Mouse (Mus musculus): Measurements from ENCODE around the gene Cd82. TPM values are rescaled to one million over a fixed set of nuclear protein-coding genes. Genes with fewer than 3 reads are reported as not detected.

The Cd82 gene
- polyA plus RNA-seq, 1 experiment from 2014 or later, result 20.0 TPM

DNA sequence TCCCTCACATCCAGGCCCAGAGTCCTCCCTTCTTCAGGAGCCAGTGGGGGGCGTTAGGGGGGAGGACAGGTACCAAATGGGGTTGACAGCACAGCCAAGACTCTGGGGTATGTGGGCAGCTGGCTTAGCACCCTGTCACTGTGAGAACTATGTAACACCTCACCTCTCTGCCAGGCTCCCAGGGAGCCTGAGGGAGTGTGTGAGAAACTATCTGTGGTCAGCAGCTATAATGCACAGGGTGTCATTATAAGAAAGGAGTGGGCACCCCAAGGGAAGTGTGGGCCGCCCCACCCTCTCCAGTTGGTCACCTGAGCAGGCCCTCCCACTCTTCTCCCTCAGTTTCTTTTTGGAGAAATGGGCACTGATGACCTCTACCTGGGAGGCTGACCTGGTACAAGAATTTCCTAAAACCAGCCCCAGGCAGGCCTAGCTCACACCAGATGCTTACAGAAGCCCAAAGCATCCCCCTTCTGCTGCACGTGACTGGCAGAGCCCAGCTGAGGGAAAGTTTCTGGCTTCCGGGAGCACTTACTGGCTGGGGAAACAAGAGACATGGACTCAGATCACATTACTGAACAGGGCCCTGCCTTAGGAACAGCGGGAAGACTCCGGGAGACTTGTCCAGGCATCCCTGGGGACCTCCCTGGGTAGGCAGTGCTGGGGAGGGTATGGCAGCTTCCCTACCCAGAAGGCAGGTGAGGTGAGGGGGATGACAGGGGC, 11.6 kb downstream of the Cd82 start:
- Histone ChIP-seq H3K9me3 (ENCODE audit: control insufficient read depth, low read length) (no peaks in the 10 kb centered on the region), H3K27ac (no peak overlapping the region), H3K4me3 (replicated peaks; ENCODE audit: low read length) (no peak overlapping the region), H3K36me3 (replicated peaks; ENCODE audit: control insufficient read depth, insufficient read depth) (no peaks in the 10 kb centered on the region), H3K27me3 (ENCODE audit: control insufficient read depth, insufficient read depth, low read length) (no peaks in the 10 kb centered on the region), H3K9ac (no peak overlapping the region), H3K4me2 (replicated peaks) (no peak overlapping the region), H3K4me1 (replicated peaks; ENCODE audit: control insufficient read depth, insufficient read depth, low read length) (no peaks in the 10 kb centered on the region)
- WGBS, result 59% methylated on average over 6 of the region's 6 CpGs
- DNase-seq (ENCODE audit: low spot score), result no peak
- ATAC-seq (ENCODE audit: low FRiP score), result no peak

DNA sequence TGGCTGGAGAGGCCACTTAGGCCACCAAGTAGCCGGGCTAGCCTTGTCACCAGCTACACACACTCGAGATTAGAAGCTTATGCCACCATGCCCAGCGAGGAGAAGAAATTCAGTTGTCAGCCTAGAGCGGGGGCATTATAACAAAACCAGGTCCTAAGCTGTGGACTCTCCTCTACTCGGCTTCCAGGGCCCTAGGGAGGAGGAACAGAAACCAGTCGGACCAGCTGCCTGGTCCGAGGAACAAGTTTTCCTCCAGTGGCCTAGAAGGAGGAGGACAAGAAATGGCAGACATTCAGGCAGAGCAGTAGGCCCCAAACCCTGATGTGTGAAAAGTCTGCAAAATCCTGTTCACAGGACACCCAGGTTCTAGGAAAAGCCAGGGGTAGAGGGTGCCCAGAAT, 12.2 kb downstream of the Cd82 start:
- Histone ChIP-seq H3K4me2 (replicated peaks) (no peak overlapping the region), H3K4me1 (replicated peaks; ENCODE audit: control insufficient read depth, insufficient read depth, low read length) (no peaks in the 10 kb centered on the region), H3K9me3 (ENCODE audit: control insufficient read depth, low read length) (no peaks in the 10 kb centered on the region), H3K9ac (no peak overlapping the region), H3K27me3 (ENCODE audit: control insufficient read depth, insufficient read depth, low read length) (no peaks in the 10 kb centered on the region), H3K36me3 (replicated peaks; ENCODE audit: control insufficient read depth, insufficient read depth) (no peaks in the 10 kb centered on the region), H3K27ac (no peak overlapping the region), H3K4me3 (replicated peaks; ENCODE audit: low read length) (no peak overlapping the region)
- no peak for DNase-seq (ENCODE audit: low spot score)
- WGBS, result 86% methylated on average over 7 of the region's 7 CpGs
- ATAC-seq (ENCODE audit: low FRiP score), result no peak

DNA sequence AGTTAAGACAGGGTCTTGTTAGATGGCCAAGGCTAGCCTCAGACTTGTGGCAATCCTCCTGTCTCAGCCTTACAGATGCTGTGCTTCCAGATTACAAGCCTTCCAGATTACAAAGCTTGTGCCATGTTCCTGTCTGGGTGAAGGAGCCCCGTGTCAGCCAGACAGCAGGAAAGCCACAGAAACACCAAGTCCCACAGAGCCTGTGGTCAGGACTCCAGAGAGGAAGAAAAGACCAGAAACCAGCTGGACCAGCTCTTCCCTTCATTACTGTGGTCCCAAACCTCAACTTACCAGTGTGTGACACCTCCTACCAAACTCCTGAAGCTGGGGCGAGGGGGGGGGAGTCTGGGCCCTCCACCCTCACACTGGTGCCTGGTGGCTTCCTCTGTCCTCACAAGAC, 13.3 kb downstream of the Cd82 start:
- Histone ChIP-seq H3K36me3 (replicated peaks; ENCODE audit: control insufficient read depth, insufficient read depth) (no peaks in the 10 kb centered on the region), H3K4me3 (replicated peaks; ENCODE audit: low read length) (no peak overlapping the region), H3K4me2 (replicated peaks) (no peak overlapping the region), H3K9me3 (ENCODE audit: control insufficient read depth, low read length) (no peaks in the 10 kb centered on the region), H3K27me3 (ENCODE audit: control insufficient read depth, insufficient read depth, low read length) (no peaks in the 10 kb centered on the region), H3K27ac (no peak overlapping the region), H3K9ac (no peak overlapping the region), H3K4me1 (replicated peaks; ENCODE audit: control insufficient read depth, insufficient read depth, low read length) (no peaks in the 10 kb centered on the region)
- WGBS, result 82% methylated on average over 2 of the region's 2 CpGs
- DNase-seq (ENCODE audit: low spot score) (no peak), ATAC-seq (ENCODE audit: low FRiP score) (no peak)

DNA sequence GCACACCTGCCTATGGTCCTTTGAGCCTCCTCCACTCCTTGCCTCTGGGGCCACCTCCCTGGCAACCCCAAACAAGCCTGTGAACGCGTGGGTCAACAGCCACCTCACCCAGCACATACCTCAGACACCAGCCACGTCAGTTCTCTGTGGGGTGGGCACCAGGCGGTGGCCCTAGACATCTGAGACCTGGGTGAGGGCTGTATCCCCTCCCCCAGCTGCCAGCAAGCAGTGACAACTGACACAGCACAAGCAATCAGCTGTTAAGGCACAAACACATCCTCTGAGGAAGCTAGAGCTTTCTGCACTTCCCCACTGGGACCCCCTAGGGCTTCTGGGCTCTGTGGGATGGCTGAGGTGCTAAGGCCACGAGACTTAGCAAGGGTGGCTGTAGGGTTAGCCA, 14.2 kb downstream of the Cd82 start:
- no peak overlapping the region for H3K4me3 ChIP-seq (replicated peaks; ENCODE audit: low read length)
- no peak overlapping the region for H3K27ac ChIP-seq
- H3K27me3 ChIP-seq (ENCODE audit: control insufficient read depth, insufficient read depth, low read length), result no peaks in the 10 kb centered on the region
- H3K36me3 ChIP-seq (replicated peaks; ENCODE audit: control insufficient read depth, insufficient read depth), result no peaks in the 10 kb centered on the region
- DNase-seq (ENCODE audit: low spot score) (no peak), ATAC-seq (ENCODE audit: low FRiP score) (no peak)
- no peak overlapping the region for H3K9ac ChIP-seq
- WGBS, result 58% methylated on average over 5 of the region's 5 CpGs
- H3K4me1 ChIP-seq (replicated peaks; ENCODE audit: control insufficient read depth, insufficient read depth, low read length), result no peaks in the 10 kb centered on the region
- H3K9me3 ChIP-seq (ENCODE audit: control insufficient read depth, low read length), result no peaks in the 10 kb centered on the region
- no peak overlapping the region for H3K4me2 ChIP-seq (replicated peaks)

DNA sequence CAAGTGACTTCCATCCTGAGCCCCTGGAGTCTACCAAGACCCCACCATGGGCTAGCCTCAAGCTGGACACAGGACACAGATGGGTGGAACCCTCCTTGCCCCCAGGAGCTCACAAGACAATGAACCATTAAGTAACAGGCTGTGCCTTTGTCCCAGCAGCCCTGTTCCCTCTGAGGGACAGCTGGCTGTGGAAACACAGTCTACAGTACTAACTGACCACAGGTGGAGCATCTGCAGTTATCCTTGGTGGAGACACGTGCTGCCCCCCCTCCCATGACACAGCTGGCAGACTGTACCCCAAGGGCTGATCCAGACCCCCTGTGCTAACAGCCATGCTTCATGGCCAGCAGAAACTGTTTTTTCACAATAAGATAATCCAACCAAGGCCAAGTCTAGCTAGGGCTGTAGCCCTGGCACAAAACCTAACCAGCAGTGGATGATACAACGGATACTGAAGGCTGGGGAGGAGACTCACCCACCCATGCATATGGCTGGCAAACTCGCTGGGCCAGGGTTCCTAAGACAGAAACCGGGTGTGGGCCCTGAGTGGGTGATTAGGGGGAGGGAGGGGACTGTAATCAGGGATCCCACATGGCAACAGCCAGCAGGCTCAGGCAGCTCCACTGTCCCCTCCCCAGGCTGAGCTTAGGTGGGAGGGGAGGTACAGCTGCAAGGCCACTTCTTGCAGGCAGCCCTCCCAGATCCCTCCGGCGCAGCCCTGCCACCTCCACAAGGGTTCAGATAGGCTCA, 15.3 kb downstream of the Cd82 start:
- H3K27ac ChIP-seq, result no peak overlapping the region
- H3K4me2 ChIP-seq (replicated peaks), result no peak overlapping the region
- ATAC-seq (ENCODE audit: low FRiP score), result no peak
- H3K4me3 ChIP-seq (replicated peaks; ENCODE audit: low read length), result no peak overlapping the region
- H3K36me3 ChIP-seq (replicated peaks; ENCODE audit: control insufficient read depth, insufficient read depth), result no peaks in the 10 kb centered on the region
- H3K4me1 ChIP-seq (replicated peaks; ENCODE audit: control insufficient read depth, insufficient read depth, low read length), result no peaks in the 10 kb centered on the region
- H3K9ac ChIP-seq, result no peak overlapping the region
- H3K9me3 ChIP-seq (ENCODE audit: control insufficient read depth, low read length), result no peaks in the 10 kb centered on the region
- no peaks in the 10 kb centered on the region for H3K27me3 ChIP-seq (ENCODE audit: control insufficient read depth, insufficient read depth, low read length)
- DNase-seq (ENCODE audit: low spot score), result no peak
- WGBS, result 62% methylated on average over 6 of the region's 6 CpGs

DNA sequence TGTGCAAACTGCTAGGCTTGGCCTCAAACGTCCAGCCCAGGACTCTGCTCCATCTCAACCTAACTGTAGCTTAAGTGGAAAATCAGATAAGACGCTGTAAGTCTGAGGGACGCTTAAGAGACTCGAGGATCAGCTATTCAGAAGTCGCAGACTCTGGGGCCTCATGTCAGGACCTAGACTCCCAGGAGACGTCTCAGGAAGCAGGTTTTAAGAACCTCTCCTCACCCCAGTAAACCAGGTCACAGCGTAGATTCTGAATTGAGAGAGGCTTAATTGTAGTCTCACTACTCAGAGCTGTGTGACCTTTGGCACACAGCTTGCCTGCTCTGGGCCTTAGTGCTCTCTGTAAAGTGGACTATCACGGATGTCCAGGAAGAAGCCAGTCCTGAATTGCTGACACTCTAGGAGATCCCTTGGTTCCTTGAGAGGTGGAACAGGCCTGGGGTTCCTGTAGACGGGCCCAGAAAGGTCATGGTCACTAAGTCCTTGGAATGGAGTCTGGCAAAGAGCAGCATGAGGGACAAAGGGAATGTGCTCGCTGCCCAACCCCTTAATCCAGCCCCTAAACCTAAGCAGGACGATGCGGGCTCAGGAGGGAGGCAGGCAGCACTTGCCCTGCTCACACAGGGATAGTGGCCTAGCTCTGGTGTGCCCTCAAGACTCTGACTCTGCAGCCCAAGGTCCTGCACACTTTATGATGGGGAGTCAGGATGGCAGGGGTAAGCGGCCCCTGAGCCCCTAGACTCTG, 16.2 kb downstream of the Cd82 start:
- Histone ChIP-seq H3K9ac (no peak overlapping the region), H3K4me3 (replicated peaks; ENCODE audit: low read length) (no peak overlapping the region), H3K9me3 (ENCODE audit: control insufficient read depth, low read length) (no peaks in the 10 kb centered on the region), H3K27me3 (ENCODE audit: control insufficient read depth, insufficient read depth, low read length) (no peaks in the 10 kb centered on the region), H3K4me1 (replicated peaks; ENCODE audit: control insufficient read depth, insufficient read depth, low read length) (no peaks in the 10 kb centered on the region), H3K4me2 (replicated peaks) (no peak overlapping the region), H3K36me3 (replicated peaks; ENCODE audit: control insufficient read depth, insufficient read depth) (no peaks in the 10 kb centered on the region), H3K27ac (no peak overlapping the region)
- ATAC-seq (ENCODE audit: low FRiP score) (no peak), DNase-seq (ENCODE audit: low spot score) (no peak)
- 70% methylated on average over 13 of the region's 13 CpGs for WGBS

DNA sequence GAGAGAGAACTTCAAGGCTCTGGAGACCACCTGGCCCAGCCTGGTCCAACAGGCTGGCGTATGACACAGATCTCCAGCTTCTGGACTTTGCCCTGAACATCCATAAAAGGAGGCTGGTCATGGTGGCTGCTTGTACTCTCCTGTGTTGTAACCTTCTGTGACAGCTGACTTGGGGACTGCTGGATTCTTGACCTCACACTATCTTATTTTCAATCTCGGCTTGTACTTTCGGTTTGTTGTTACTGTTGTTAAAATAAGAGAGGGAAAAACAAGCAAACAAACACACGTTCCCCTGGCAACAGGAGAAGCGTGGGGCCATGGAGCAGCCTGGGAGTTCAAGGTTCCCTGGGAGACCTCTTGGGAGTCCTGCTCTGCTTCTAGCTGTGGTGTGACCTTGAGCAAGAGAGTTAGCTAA, 17.7 kb downstream of the Cd82 start:
- H3K27ac ChIP-seq, result no peak overlapping the region
- no peak overlapping the region for H3K4me3 ChIP-seq (replicated peaks; ENCODE audit: low read length)
- no peak overlapping the region for H3K9ac ChIP-seq
- no peaks in the 10 kb centered on the region for H3K9me3 ChIP-seq (ENCODE audit: control insufficient read depth, low read length)
- no peaks in the 10 kb centered on the region for H3K36me3 ChIP-seq (replicated peaks; ENCODE audit: control insufficient read depth, insufficient read depth)
- H3K4me1 ChIP-seq (replicated peaks; ENCODE audit: control insufficient read depth, insufficient read depth, low read length), result 0 out of 2 replicates have a peak, but pooled peaks cover 2% of the 10 kb centered on the region
- WGBS, result 88% methylated on average over 5 of the region's 5 CpGs
- H3K27me3 ChIP-seq (ENCODE audit: control insufficient read depth, insufficient read depth, low read length), result no peaks in the 10 kb centered on the region
- no peak for ATAC-seq (ENCODE audit: low FRiP score)
- DNase-seq (ENCODE audit: low spot score), result no peak
- no peak overlapping the region for H3K4me2 ChIP-seq (replicated peaks)

DNA sequence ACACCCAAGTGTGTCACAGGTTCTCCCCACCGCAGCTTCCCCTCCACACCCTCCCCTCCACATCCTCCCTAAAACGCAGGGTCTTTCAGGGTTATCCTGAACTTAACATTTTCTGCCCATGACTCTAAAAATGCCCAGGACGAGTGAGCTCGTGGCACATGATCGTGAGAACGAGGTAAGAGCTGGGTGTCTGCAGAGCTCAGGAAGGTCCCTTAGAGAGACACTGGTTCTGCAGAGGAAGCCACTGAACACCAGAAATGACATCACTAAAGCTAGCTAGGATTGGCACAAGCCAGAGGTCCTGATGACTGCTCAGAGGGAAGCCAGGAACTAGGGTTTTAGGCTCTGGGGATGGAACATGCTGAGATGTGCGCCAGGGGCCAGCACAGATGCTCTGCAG, 18.7 kb downstream of the Cd82 start:
- 0 out of 2 replicates have a peak, but pooled peaks cover 5% of the 10 kb centered on the region for H3K4me1 ChIP-seq (replicated peaks; ENCODE audit: control insufficient read depth, insufficient read depth, low read length)
- no peak for DNase-seq (ENCODE audit: low spot score)
- H3K9me3 ChIP-seq (ENCODE audit: control insufficient read depth, low read length), result no peaks in the 10 kb centered on the region
- H3K27me3 ChIP-seq (ENCODE audit: control insufficient read depth, insufficient read depth, low read length), result no peaks in the 10 kb centered on the region
- no peak for ATAC-seq (ENCODE audit: low FRiP score)
- no peaks in the 10 kb centered on the region for H3K36me3 ChIP-seq (replicated peaks; ENCODE audit: control insufficient read depth, insufficient read depth)
- H3K9ac ChIP-seq, result no peak overlapping the region
- no peak overlapping the region for H3K4me3 ChIP-seq (replicated peaks; ENCODE audit: low read length)
- no peak overlapping the region for H3K27ac ChIP-seq
- no peak overlapping the region for H3K4me2 ChIP-seq (replicated peaks)
- 85% methylated on average over 7 of the region's 7 CpGs for WGBS

DNA sequence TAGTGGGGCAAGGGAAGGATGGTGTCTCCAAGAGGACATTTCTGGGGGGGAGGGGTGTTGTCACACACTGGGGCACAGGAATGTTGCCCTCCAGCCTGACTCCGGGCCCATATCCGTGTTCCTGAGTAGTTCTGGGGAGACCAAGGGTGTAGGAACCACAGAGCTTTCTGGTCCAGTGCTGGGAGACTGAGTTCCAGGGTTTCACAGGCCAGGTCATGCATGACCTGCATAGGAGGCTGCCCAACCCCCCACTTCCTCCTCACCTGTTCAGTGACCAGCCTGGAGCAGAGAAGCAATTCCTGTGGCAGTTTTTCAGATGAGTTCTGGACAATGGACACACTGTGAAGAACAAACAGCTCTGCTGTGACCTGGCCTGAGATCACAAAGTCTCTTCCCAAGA, 19.8 kb downstream of the Cd82 start:
- Histone ChIP-seq H3K4me2 (replicated peaks) (no peak overlapping the region), H3K27me3 (ENCODE audit: control insufficient read depth, insufficient read depth, low read length) (no peaks in the 10 kb centered on the region), H3K4me3 (replicated peaks; ENCODE audit: low read length) (no peak overlapping the region), H3K4me1 (replicated peaks; ENCODE audit: control insufficient read depth, insufficient read depth, low read length) (0 out of 2 replicates have a peak, but pooled peaks cover 5% of the 10 kb centered on the region), H3K27ac (no peak overlapping the region), H3K9ac (no peak overlapping the region), H3K9me3 (ENCODE audit: control insufficient read depth, low read length) (no peaks in the 10 kb centered on the region), H3K36me3 (replicated peaks; ENCODE audit: control insufficient read depth, insufficient read depth) (no peaks in the 10 kb centered on the region)
- ATAC-seq (ENCODE audit: low FRiP score) (no peak), DNase-seq (ENCODE audit: low spot score) (no peak)
- WGBS, result 75% methylated on average over 2 of the region's 2 CpGs

Measured in hindbrain, embryonic 14.5 days (tissue).